ENCODE assay signal across 23 mouse cellular contexts in genomic region chr9:33070116-33070515, GRCm38 (mm10).
A peak's percentile ranks its signal among the peaks of the same experiment; 100 is the strongest.
DNase-seq lines count a peak whose midpoint lies in the region; ATAC-seq and TF ChIP-seq lines count a peak whose summit lies in the region.
"Had no signal": no experiment of that assay in that cellular context is flagged by ENCODE, and none has a peak within 500 bp of the region (broad histone marks: within the 10 kb centered on the region; RNA-seq: fewer than 3 reads in every experiment).

No protein-coding gene starts in this region.

- peak; percentile 24 for DNase-seq in embryo, embryonic 10 days (ENCODE audit: low spot score)
- DNase-seq in embryo, embryonic 9.5 days (ENCODE audit: extremely low spot score): no peak
- peak; percentile 13 for DNase-seq in midbrain, postnatal 0 days (ENCODE audit: low spot score)
- DNase-seq in midbrain, embryonic 14.5 days: no peak
- peak; percentile 70 for DNase-seq in embryonic facial prominence, embryonic 14.5 days (ENCODE audit: low spot score)
- peak; percentile 47 for DNase-seq in limb, embryonic 11.5 days (ENCODE audit: low spot score)
- no peak for DNase-seq in lung, postnatal 14 days
- DNase-seq in left cerebral cortex, adult 8-10 months (ENCODE audit: low spot score in 2 of 2): no peak
- DNase-seq: adrenal gland, postnatal 10 days; B cell, adult 2 months; cerebellum, adult 11-12 months; cerebellum, adult 9-11 months; cerebellum, postnatal 36 days; gastrocnemius, postnatal 10 days; heart, adult 18-20 months; heart, postnatal 10 days; heart, postnatal 4 days had no signal

- no peaks in the 10 kb centered on the region for H3K36me3 ChIP-seq in midbrain, postnatal 0 days (ENCODE audit: insufficient read depth, low read length)
- H3K36me3 ChIP-seq in midbrain, embryonic 14.5 days (ENCODE audit: control insufficient read depth, insufficient read depth, low read length): no peaks in the 10 kb centered on the region
- no peaks in the 10 kb centered on the region for H3K36me3 ChIP-seq in embryonic facial prominence, embryonic 14.5 days (ENCODE audit: control insufficient read depth, insufficient read depth, low read length)
- no peaks in the 10 kb centered on the region for H3K36me3 ChIP-seq in limb, embryonic 11.5 days (ENCODE audit: control insufficient read depth, insufficient read depth, low read length)
- H3K36me3 ChIP-seq: G1E; heart, embryonic 10.5 days; hindbrain, embryonic 13.5 days had no signal

- WGBS in midbrain, postnatal 0 days: 68% methylated on average over 3 of the region's 3 CpGs
- WGBS in midbrain, embryonic 14.5 days: 72% methylated on average over 3 of the region's 3 CpGs
- WGBS in embryonic facial prominence, embryonic 14.5 days: 47% methylated on average over 3 of the region's 3 CpGs
- 18% methylated on average over 3 of the region's 3 CpGs for WGBS in limb, embryonic 11.5 days

- H3K9ac ChIP-seq in midbrain, postnatal 0 days (replicated peaks; ENCODE audit: low read length, poor library complexity, severe bottlenecking): no peak overlapping the region
- no peak overlapping the region for H3K9ac ChIP-seq in midbrain, embryonic 14.5 days (replicated peaks; ENCODE audit: low read length)
- no peak overlapping the region for H3K9ac ChIP-seq in embryonic facial prominence, embryonic 14.5 days (ENCODE audit: low read depth, low read length)
- H3K9ac ChIP-seq in limb, embryonic 11.5 days (ENCODE audit: low read length): no peak overlapping the region
- H3K9ac ChIP-seq: forebrain, embryonic 13.5 days; hindbrain, embryonic 13.5 days had no signal

- no peaks in the 10 kb centered on the region for H3K4me1 ChIP-seq in midbrain, postnatal 0 days (ENCODE audit: insufficient read depth, low read length)
- no peaks in the 10 kb centered on the region for H3K4me1 ChIP-seq in midbrain, embryonic 14.5 days (ENCODE audit: control insufficient read depth, insufficient read depth, low read length)
- H3K4me1 ChIP-seq in embryonic facial prominence, embryonic 14.5 days (ENCODE audit: control insufficient read depth, insufficient read depth, low read length): no peaks in the 10 kb centered on the region
- H3K4me1 ChIP-seq in limb, embryonic 11.5 days (ENCODE audit: control insufficient read depth, insufficient read depth, low read length): no peaks in the 10 kb centered on the region
- H3K4me1 ChIP-seq: forebrain, embryonic 13.5 days; heart, embryonic 10.5 days; hindbrain, embryonic 13.5 days had no signal

- H3K27ac ChIP-seq in midbrain, postnatal 0 days (ENCODE audit: low read depth, low read length): no peak overlapping the region
- no peak overlapping the region for H3K27ac ChIP-seq in midbrain, embryonic 14.5 days (replicated peaks; ENCODE audit: low read depth, low read length)
- H3K27ac ChIP-seq in embryonic facial prominence, embryonic 14.5 days (replicated peaks; ENCODE audit: low read depth, low read length): no peak overlapping the region
- no peak overlapping the region for H3K27ac ChIP-seq in limb, embryonic 11.5 days (replicated peaks; ENCODE audit: low read depth, low read length)
- H3K27ac ChIP-seq: forebrain, embryonic 13.5 days; heart, embryonic 10.5 days; hindbrain, embryonic 13.5 days had no signal

- no peak for ATAC-seq in midbrain, postnatal 0 days (ENCODE audit: low FRiP score)
- ATAC-seq in midbrain, embryonic 14.5 days (ENCODE audit: low FRiP score, low TSS enrichment): no peak
- ATAC-seq in embryonic facial prominence, embryonic 14.5 days (ENCODE audit: low read depth): no peak
- no peak for ATAC-seq in limb, embryonic 11.5 days (ENCODE audit: insufficient number of reproducible peaks, low FRiP score, low TSS enrichment, low read depth)
- ATAC-seq: CD4-positive, CD25-positive, alpha-beta regulatory T cell, adult 4 months; forebrain, embryonic 13.5 days; intestine, postnatal 0 days had no signal

- H3K9me3 ChIP-seq in midbrain, postnatal 0 days (ENCODE audit: low read length): no peaks in the 10 kb centered on the region
- H3K9me3 ChIP-seq in midbrain, embryonic 14.5 days (ENCODE audit: control insufficient read depth, low read length): no peaks in the 10 kb centered on the region; the same call in 1 of the 2 replicates
- peaks cover 6% of the 10 kb centered on the region; the same call in 1 of the 2 replicates for H3K9me3 ChIP-seq in embryonic facial prominence, embryonic 14.5 days (ENCODE audit: control insufficient read depth, low read length)
- H3K9me3 ChIP-seq in limb, embryonic 11.5 days (ENCODE audit: control insufficient read depth, low read length): no peaks in the 10 kb centered on the region
- H3K9me3 ChIP-seq: G1E; heart, embryonic 10.5 days had no signal

- H3K27me3 ChIP-seq in midbrain, postnatal 0 days (ENCODE audit: insufficient read depth, low read length): no peaks in the 10 kb centered on the region
- H3K27me3 ChIP-seq in midbrain, embryonic 14.5 days (ENCODE audit: control insufficient read depth, insufficient read depth, low read length): no peaks in the 10 kb centered on the region
- H3K27me3 ChIP-seq in embryonic facial prominence, embryonic 14.5 days (replicated peaks; ENCODE audit: control insufficient read depth, insufficient read depth, low read length): no peaks in the 10 kb centered on the region
- H3K27me3 ChIP-seq in limb, embryonic 11.5 days (ENCODE audit: control insufficient read depth, insufficient read depth, low read length): no peaks in the 10 kb centered on the region

- H3K4me2 ChIP-seq in midbrain, postnatal 0 days (ENCODE audit: low read depth, low read length, poor library complexity, severe bottlenecking): no peak overlapping the region
- no peak overlapping the region for H3K4me2 ChIP-seq in midbrain, embryonic 14.5 days (ENCODE audit: low read length)
- H3K4me2 ChIP-seq in embryonic facial prominence, embryonic 14.5 days (ENCODE audit: low read depth, low read length): no peak overlapping the region
- H3K4me2 ChIP-seq in limb, embryonic 11.5 days (ENCODE audit: low read depth, severe bottlenecking): no peak overlapping the region
- H3K4me2 ChIP-seq: forebrain, embryonic 13.5 days; hindbrain, embryonic 13.5 days had no signal

- no peak for TF ChIP-seq CTCF in midbrain, postnatal 0 days (IDR thresholded peaks at IDR 0.05)

- H3K4me3 ChIP-seq in midbrain, postnatal 0 days (ENCODE audit: low read depth, low read length): no peak overlapping the region
- no peak overlapping the region for H3K4me3 ChIP-seq in midbrain, embryonic 14.5 days (replicated peaks; ENCODE audit: low read depth, low read length)
- no peak overlapping the region for H3K4me3 ChIP-seq in embryonic facial prominence, embryonic 14.5 days (ENCODE audit: low read depth, low read length)
- no peak overlapping the region for H3K4me3 ChIP-seq in limb, embryonic 11.5 days (ENCODE audit: low read depth, low read length)
- H3K4me3 ChIP-seq: forebrain, embryonic 13.5 days; heart, embryonic 10.5 days; hindbrain, embryonic 13.5 days had no signal

Comparison
In these comparisons a context has a peak if more than half of its experiments do, and no peak if none do; other contexts are left out.
1. DNase-seq: peak in embryo, embryonic 10 days (single experiment), midbrain, postnatal 0 days (single experiment), embryonic facial prominence, embryonic 14.5 days (single experiment) and limb, embryonic 11.5 days (single experiment); none in embryo, embryonic 9.5 days (single experiment), midbrain, embryonic 14.5 days (single experiment), lung, postnatal 14 days (single experiment) and left cerebral cortex, adult 8-10 months (0 of 2).